7 mouse cellular contexts compared by ENCODE assay signal in genomic region chr5:135077564-135078481, GRCm38 (mm10). TPM values are rescaled to one million over a fixed set of nuclear protein-coding genes. Genes with fewer than 3 reads are reported as not detected.
DNase-seq lines count a peak whose midpoint lies in the region; ATAC-seq lines count a peak whose summit lies in the region.

Gene Vps37d, minus strand, starts transcription at chr5:135078266.

- peaks cover 34% of the 10 kb centered on the region for H3K36me3 ChIP-seq in limb, embryonic 10.5 days
- H3K36me3 ChIP-seq in midbrain, embryonic 13.5 days = peaks cover 26% of the 10 kb centered on the region

- no peaks in the 10 kb centered on the region for H3K9me3 ChIP-seq in limb, embryonic 10.5 days (replicated peaks)
- no peaks in the 10 kb centered on the region for H3K9me3 ChIP-seq in midbrain, embryonic 13.5 days

- H3K4me3 ChIP-seq in limb, embryonic 10.5 days = peak within 1 kb of the TSS; percentile 94
- peak within 1 kb of the TSS; percentile 99 for H3K4me3 ChIP-seq in midbrain, embryonic 13.5 days (replicated peaks)

- H3K4me1 ChIP-seq in limb, embryonic 10.5 days = peaks cover 35% of the 10 kb centered on the region
- H3K4me1 ChIP-seq in midbrain, embryonic 13.5 days (replicated peaks) = peaks cover 28% of the 10 kb centered on the region

- peak within 1 kb of the TSS; percentile 100 for H3K9ac ChIP-seq in midbrain, embryonic 13.5 days (replicated peaks)

- H3K27ac ChIP-seq in limb, embryonic 10.5 days = peak within 1 kb of the TSS; percentile 97
- H3K27ac ChIP-seq in midbrain, embryonic 13.5 days = peak within 1 kb of the TSS; percentile 93

- H3K4me2 ChIP-seq in midbrain, embryonic 13.5 days (replicated peaks) = peak within 1 kb of the TSS; percentile 82

- DNase-seq in adrenal gland, adult 8-10 months = peak; percentile 78
- peak; percentile 94 for DNase-seq in embryo, embryonic 9.5 days (ENCODE audit: extremely low spot score)
- peak; percentile 84 for DNase-seq in kidney, adult 11 months
- DNase-seq in limb, embryonic 10.5 days (ENCODE audit: low spot score) = peak; percentile 98
- peak; percentile 84 for DNase-seq in spleen, adult 12 weeks (ENCODE audit: low spot score)

- peak; percentile 88 for ATAC-seq in granulocyte monocyte progenitor cell, adult 5-6 weeks (replicated peaks; ENCODE audit: poor library complexity, severe bottlenecking)
- ATAC-seq in midbrain, embryonic 13.5 days = peak; percentile 93

- under 1% methylated on average over 73 of the region's 83 CpGs for WGBS in limb, embryonic 10.5 days
- under 1% methylated on average over 76 of the region's 83 CpGs for WGBS in midbrain, embryonic 13.5 days

- H3K27me3 ChIP-seq in limb, embryonic 10.5 days (ENCODE audit: low read depth, poor library complexity, severe bottlenecking) = 0 out of 2 replicates have a peak, but pooled peaks cover 9% of the 10 kb centered on the region
- no peaks in the 10 kb centered on the region for H3K27me3 ChIP-seq in midbrain, embryonic 13.5 days

RNA-seq across cellular contexts. Expression of gene Vps37d, which starts in this region (rescaled TPM):
- total RNA-seq in adrenal gland, adult 8-10 months (2022) = 1 to 10 TPM; 2.2 to 6.5 (median 4.8) TPM
- total RNA-seq in granulocyte monocyte progenitor cell, adult 5-6 weeks (2014; fragmentation: Nextera tagmentation) = not detected in 2 replicates
- total RNA-seq in granulocyte monocyte progenitor cell, adult 5-6 weeks (2017) = not detected in 2 replicates
- polyA plus RNA-seq in limb, embryonic 10.5 days (2016; fragmentation: Nextera tagmentation; extraction: Ambion mirVana) = 8.5 and 12.7 TPM in 2 replicates
- 24.0 and 32.1 TPM in 2 replicates for polyA plus RNA-seq in midbrain, embryonic 13.5 days (2015; fragmentation: Nextera tagmentation; extraction: Ambion mirVana)

Comparison
In these comparisons a context has a peak if more than half of its experiments do, and no peak if none do; other contexts are left out.
1. Peak in every context shown above with its lines: DNase-seq, ATAC-seq, H3K4me3 ChIP-seq and H3K27ac ChIP-seq.
2. Peak in ATAC-seq in granulocyte monocyte progenitor cell, adult 5-6 weeks; RNA of the gene not detected or under 1 TPM.